Mouse (Mus musculus) adrenal gland, postnatal 25 days (tissue): ENCODE data around the gene Tmem223. TPM values are rescaled to one million over a fixed set of nuclear protein-coding genes. Genes with fewer than 3 reads are reported as not detected.

Experiments used
- DNase-seq: peaks from one replicate; pipeline ENCODE4 v3.0.0; 2021; ENCODE audit warnings: mixed read lengths
- total RNA-seq: library from RNA; stranded (reverse); gene quantifications from 2 replicates; pipeline ENCODE4 v1.2.3, GENCODE M21; 2021

Gene Tmem223
- total RNA-seq, 1 experiment from 2014 or later = 122 TPM

GRCm38 (mm10) chr19:8745382-8745781 lies 25.4 kb upstream of the Tmem223 start:
- no peak for DNase-seq

DNA sequence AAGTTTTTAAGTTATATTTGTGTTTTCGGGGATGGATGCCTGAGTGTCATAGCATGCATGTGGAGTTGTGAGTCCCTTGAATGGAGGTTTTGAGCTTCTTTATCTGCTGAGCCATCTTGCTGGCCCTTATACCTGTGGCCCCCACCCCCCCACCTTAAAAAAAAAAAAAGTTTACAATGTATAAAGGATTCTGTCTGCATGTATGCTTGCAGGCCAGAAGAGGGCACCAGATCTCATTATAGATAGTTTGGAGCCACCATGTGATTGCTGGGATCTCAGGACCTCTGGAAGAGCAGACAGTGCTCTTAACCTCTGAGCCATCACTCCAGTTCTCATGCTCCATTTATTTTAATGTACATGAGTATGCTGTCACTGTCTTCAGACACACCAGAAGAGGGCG lies 23.4 kb upstream of the Tmem223 start:
- no peak for DNase-seq

GRCm38 (mm10) chr19:8755652-8756051 lies 15.1 kb upstream of the Tmem223 start:
- no peak for DNase-seq

DNA sequence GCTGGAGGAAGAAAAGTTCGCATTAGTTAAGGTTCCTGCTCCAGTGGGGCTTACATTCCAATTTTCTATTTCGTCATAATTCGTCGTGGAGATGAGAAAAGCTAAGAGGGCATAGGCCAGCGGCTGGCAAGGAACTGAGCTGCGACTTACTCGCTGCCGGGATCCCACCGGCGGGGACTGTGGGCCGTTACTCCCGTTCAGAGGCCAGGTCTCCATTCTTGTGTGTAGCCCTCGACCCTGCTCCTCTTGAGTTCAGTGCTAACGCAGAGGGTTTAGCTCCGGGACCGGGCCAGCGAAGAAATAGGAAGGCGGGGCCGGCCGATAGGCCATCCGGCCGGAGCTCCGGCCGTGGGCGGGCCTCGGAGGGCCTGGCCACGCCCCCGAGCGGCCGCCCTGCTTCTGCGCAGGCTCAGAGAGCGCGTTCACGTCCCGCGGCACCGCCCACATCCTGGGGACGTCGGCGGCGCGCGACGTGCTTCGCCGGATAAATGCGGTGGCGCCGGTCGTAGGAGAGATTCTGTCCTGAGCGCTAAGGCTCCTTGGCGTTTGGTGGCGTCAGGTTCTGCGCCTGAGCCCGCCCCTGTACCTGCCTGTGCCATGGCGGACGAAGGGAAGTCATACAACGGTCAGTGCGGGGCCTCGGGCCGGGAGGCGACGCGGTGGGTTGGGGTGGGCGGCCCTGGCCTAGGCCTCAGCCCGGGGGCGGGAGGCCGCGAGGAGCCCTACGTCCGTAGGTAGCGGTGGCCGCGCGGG lies 14.0 kb upstream of the Tmem223 start, which contains the start of gene Nxf1:
Nxf1 (plus strand) TSS at position 439 of the 753 bp plus-strand sequence.
- peak; percentile 96 for DNase-seq

DNA sequence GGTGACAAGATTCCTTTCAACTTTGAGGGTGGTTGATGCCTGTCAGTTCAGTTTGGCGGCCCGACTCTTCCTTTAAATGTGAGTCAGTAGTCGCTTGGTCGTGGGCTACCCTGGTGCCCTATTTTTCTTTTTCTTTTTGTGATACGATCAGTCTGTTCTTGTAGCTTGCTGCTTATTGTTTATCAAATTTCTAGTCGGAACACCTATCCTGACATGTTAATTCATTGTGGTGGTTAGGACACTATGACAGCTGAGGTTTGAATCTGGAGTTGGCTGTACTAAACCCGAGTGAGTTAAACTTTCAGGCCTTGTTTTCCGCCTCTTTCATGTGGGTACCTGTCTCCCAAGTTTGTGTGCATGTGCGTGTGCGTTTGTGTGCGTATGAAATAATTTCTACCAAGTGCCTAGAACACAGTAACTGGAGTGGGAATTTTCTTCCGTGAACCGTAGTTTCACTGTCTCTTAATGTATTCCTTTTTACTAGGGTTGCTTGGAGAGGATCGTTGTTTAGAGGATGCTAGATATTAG lies 13.3 kb upstream of the Tmem223 start:
- DNase-seq = no peak

GRCm38 (mm10) chr19:8758899-8759298 lies 11.9 kb upstream of the Tmem223 start:
- DNase-seq = no peak

- DNase-seq = no peak
Observed at GRCm38 (mm10) chr19:8760757-8761156, 10.0 kb upstream of the Tmem223 start.

DNA sequence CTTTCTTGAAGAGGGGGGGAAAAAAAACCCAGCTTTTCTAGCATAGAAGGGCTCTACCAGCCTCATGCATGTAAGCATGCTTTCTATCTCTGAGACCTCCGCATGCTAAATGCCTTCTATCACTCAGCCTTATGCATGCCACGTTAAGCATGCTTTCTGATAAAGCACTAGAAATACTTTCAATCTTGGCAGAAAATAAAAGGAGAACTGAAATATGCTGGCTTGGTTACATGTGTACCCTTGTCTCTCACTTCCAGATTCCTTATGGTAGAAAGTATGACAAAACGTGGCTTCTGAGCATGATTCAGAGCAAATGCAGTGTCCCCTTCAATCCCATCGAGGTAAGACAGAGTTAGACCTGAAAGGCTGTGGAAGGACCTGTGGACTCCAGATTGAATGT lies 7.5 kb upstream of the Tmem223 start:
- DNase-seq = no peak

- DNase-seq = no peak
Observed at GRCm38 (mm10) chr19:8765562-8765961, 5.2 kb upstream of the Tmem223 start.

- no peak for DNase-seq
Observed at GRCm38 (mm10) chr19:8772996-8773395, 2.2 kb downstream of the Tmem223 start.

DNA sequence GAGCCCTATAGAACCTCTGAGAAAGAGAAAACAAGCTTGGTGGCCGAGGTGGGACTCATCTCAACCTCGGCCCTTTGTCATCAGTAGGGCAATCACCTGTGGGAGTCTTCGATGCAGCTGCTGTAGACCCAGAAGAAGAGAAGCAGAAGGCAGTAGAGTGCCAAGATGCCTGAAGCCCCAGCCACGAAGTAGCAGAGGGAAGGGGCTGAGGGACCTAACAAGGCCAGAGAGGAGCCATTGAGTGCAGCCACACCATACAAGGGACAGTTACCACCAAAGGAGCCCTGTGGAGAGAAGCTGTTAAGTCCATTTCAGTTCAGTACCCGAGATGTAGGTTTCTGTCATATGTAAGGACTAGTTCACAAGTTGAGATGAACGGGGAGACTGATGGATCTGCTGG lies 2.6 kb downstream of the Tmem223 start:
- DNase-seq = no peak

DNA sequence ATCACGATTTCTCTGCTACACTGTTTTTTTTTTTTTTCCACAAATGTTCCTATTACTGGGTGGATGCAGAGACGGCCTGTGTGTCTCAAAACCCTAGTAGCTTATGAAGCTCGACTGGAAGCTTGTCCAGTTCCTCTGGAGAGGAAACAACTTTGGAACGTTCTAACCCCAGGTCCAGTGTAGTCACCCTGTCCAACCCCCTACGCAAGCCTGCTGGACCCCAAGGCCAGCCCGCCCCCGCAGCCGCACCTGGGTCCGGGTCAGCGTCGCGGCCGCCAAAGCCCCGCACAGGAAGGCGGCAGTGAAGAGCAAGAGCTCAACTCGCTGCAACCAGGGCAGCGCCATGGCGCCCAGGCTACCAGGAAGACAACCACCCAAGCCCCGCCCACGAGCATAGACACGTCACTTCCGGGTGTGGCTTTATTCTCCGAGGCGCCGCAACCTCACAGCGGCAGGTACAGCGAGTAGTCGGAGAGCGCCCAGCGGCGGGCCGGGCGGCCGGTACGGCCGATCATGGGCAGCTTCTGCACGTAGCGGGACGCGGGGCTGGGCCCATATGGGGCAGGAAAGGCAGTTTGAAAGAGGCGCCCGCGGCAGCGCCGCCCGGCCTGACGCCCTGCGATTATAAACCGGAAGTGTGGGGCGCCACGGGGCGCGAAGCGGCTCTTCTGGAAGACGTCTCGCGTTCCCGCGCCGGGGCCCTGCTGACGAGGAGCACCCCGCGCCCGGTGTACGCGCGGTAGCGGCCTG lies 3.5 kb downstream of the Tmem223 start, which contains the start of gene Tmem179b:
Tmem179b (minus strand) TSS at position 382 of the 750 bp plus-strand sequence.
- DNase-seq = peak; percentile 95

GRCm38 (mm10) chr19:8774951-8775421 lies 4.2 kb downstream of the Tmem223 start:
- peak; percentile 33 for DNase-seq

- DNase-seq = peak; percentile 86
Observed at GRCm38 (mm10) chr19:8786008-8786781, 15.4 kb downstream of the Tmem223 start, which contains the start of gene Taf6l. Gene Taf6l, minus strand, starts transcription at chr19:8786417.

DNA sequence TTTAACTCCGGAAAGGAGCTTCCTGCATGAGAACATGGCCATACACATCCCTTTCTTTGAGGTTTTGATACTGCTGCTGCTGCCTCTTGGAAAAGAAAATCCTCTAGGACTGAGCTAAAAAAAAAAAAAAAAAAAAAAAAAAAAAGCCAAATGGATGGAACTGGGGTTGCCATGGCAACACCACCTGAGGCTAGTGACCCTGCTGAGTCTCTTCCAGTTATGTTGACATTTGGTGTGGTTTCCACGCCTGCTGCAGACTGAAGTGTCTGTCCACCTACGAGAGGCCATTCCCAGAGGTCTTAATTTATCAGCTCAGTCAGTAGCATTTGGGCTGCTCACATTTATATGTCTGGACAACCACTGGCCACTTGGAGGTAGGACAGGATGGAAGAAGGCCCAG lies 17.7 kb downstream of the Tmem223 start:
- DNase-seq = no peak

- no peak for DNase-seq
Observed at GRCm38 (mm10) chr19:8789171-8789570, 18.4 kb downstream of the Tmem223 start.

- no peak for DNase-seq
Observed at GRCm38 (mm10) chr19:8790171-8790570, 19.4 kb downstream of the Tmem223 start.

- DNase-seq = peak; percentile 89
Observed at GRCm38 (mm10) chr19:8798264-8798946, 27.6 kb downstream of the Tmem223 start, which contains the start of gene Polr2g. Gene Polr2g, minus strand, starts transcription at chr19:8798577.

DNA sequence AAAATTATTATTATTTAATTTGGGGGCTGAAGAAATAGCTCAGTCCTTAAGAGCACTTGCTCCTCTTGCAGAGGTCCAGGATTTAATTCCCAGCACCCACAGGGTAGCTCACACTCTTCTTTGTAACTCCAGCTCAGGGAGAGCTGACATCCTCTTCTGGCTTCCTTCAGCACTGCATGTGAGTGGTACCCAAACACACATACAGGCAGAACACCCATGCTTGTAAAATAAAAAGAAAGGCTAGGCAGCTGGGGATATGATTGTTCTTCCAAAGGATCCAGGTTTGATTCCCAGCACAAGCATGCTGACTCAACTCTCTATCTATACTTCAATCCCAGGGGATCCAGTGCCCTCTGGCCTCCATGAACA lies 28.1 kb downstream of the Tmem223 start:
- no peak for DNase-seq

GRCm38 (mm10) chr19:8802130-8802821 lies 31.5 kb downstream of the Tmem223 start, which contains the start of gene Zbtb3:
Gene Zbtb3, plus strand, starts transcription at chr19:8802555.
- peak; percentile 86 for DNase-seq
